Mouse (Mus musculus): ENCODE measurements around the gene Cdc27.
"Not testable (repeated sequence)": the region's sequence is repeated elsewhere in the genome, so short reads cannot be mapped to it uniquely, and the experiment has no call there.

Cdc27 gene

DNA sequence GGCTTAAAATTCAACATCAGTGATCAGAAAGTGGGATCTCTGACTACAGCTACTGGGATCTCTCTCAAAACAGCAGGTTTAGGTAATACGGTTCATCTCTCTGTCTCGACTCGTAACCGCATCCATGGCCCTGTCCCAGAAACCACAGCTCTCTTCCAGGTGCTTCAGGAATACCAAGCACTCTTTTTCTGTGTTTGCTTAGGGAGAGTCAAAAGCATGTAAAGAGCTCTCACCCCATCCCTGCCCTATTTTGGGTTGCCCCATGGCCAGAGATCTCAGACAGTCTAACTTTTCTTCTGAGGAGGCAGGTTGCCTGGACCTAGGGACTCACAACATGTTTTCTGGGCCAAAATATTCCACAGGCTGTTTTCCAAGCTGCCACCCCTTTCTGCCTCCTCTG is 17.9 kb upstream of the Cdc27 start:
- DNase-seq = no peak

DNA sequence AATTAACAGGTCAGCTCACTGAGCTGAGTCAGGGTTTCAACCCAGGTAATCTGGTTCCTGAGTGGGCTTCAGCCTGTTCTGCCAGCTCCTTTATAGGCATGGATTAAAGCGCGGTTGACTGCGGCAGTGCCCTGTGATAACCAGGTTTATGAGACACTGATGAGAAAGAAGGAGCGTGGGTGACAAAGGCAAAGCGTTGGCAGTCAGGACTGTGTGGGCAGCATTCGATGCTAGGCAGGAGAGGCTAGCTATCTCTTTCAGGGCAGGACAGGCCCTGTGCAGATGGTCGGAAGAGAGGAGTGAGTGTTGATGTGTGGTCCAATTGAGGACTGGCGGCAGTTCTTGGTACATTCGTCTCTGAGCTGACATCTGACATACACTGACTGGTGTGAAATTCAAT is 17.3 kb upstream of the Cdc27 start:
- no peak for DNase-seq

- no peak for DNase-seq
Observed at GRCm38 (mm10) chr11:104566796-104567195, 16.4 kb upstream of the Cdc27 start.

- DNase-seq = no peak
Observed at GRCm38 (mm10) chr11:104566097-104566496, 15.7 kb upstream of the Cdc27 start.

- no peak for DNase-seq
Observed at GRCm38 (mm10) chr11:104565172-104565571, 14.8 kb upstream of the Cdc27 start.

- no peak for DNase-seq
Observed at GRCm38 (mm10) chr11:104563496-104563895, 13.1 kb upstream of the Cdc27 start.

- no peak for DNase-seq
Observed at GRCm38 (mm10) chr11:104560971-104561370, 10.6 kb upstream of the Cdc27 start.

GRCm38 (mm10) chr11:104558651-104559403 is 8.4 kb upstream of the Cdc27 start:
- no peak for DNase-seq

GRCm38 (mm10) chr11:104558065-104558464 is 7.6 kb upstream of the Cdc27 start:
- DNase-seq = no peak

DNA sequence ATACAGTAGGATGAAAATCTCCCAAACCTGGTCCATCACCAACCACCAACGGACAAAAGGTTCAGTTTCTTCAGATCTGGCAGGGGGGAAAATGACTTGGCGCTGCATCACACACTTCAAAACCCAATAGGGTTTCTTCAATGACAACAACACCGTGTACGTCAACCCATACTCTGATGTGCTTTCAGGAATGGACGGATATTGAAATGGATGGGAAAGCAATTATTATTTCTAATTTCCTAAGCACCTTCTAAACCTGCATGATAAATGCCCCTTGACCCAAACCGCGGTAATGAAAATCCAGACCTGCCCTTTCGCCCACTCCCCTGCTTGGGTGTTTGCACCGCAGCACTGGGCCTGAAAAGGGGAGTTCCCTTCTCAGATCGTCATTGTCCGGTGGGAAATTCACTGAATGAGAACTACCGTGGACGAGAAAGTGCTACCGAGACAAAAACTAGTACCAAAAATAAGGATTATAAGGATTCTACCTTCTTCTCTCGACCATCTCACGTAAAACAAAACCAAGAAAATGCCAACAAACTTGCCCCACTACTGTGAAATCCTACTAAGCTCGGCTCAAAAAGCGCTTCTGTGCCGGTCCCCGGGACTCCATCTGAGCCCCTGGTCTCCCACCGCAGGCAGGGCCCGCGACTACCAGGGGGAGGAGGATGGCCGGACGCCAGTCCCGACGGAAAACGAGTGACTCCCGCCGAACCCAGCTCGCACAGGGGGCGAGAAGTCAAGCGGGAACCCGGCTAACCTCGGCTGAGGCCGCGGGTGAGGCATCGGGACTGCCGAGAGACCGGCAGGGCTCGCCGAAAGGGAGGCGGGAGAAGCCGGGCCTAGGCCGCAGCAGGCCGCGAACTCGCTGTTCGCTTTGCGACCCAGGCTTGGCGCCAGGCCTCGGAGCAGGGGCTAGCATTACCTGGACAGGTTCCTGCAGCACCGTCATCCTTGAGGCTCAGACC is 698 bp downstream of the Cdc27 start:
- DNase-seq = peak; percentile 51 to 52

GRCm38 (mm10) chr11:104547502-104547901 is 2.9 kb downstream of the Cdc27 start:
- no peak for DNase-seq

- DNase-seq = no peak
Observed at GRCm38 (mm10) chr11:104544507-104544906, 5.9 kb downstream of the Cdc27 start.

GRCm38 (mm10) chr11:104543337-104543736 is 7.1 kb downstream of the Cdc27 start:
- not testable (repeated sequence) for DNase-seq

GRCm38 (mm10) chr11:104539811-104540210 is 10.6 kb downstream of the Cdc27 start:
- no peak for DNase-seq

DNA sequence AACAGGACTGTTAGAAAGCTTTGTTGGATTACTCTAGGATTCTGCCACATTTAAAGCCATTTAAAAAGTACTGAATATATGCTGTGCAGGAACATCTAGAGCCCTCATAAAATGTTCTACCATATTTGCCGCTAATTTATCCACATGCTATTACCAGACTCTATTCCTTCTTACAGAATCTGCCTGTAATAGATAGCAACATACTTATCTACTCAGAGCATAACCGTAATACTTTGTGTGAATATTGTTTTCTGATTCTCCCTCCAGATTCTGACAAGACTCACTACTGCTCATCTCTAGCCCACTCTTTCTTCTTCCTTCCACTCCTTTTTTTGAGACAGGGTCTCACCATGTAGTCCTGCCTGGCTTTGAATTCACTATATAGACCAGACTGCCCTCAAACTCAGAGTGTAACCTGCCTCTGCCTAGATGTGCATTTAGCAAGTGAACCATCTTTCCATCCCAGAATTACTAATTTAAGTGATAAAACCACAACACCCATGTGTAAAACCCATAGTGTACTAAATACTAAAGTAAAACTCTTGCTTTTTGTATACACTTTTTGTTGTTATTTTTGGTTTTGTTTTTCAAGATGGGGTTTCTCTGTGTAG is 12.4 kb downstream of the Cdc27 start:
- no peak for DNase-seq

GRCm38 (mm10) chr11:104536843-104537242 is 13.6 kb downstream of the Cdc27 start:
- DNase-seq = no peak

DNA sequence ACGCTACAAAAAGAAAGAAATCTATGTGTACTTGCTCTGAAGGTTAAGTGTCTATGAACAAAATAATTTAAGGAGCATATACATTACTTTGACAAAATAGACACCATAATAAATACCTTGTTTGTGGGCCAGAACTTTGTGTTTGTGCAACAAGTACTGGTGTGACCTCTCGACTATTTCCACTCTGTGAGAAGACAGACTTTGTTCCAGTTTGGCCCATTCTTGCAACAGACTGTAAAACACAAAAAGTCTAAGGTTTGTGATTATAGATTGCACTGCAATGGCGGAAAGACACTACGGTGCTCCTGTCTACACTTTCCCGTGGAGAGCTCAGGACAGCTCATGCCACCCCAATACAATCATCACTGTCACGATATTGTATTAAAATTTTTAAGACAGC is 24.5 kb downstream of the Cdc27 start:
- no peak for DNase-seq

- no peak for DNase-seq
Observed at GRCm38 (mm10) chr11:104512436-104512835, 38.0 kb downstream of the Cdc27 start.

- DNase-seq = peak; percentile 46 to 47
Observed at GRCm38 (mm10) chr11:104510606-104511005, 39.8 kb downstream of the Cdc27 start.

DNA sequence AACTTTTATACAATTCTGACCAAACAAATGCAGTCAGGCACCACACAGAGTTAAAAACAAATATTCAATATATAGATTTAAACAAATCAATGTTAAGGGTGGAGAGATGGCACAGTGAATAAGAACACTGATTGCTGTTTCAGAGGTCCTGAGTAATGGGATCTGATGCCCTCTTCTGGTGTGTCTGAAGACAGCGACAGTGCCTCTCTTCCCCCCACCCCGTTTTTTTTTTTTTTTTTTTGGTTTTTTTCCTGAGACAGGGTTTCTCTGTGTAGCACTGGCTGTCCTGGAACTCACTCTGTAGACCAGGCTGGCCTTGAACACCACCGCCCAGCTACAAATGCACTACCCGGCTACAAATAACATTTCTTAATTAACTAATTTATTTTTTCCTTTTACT is 42.0 kb downstream of the Cdc27 start:
- no peak for DNase-seq

DNA sequence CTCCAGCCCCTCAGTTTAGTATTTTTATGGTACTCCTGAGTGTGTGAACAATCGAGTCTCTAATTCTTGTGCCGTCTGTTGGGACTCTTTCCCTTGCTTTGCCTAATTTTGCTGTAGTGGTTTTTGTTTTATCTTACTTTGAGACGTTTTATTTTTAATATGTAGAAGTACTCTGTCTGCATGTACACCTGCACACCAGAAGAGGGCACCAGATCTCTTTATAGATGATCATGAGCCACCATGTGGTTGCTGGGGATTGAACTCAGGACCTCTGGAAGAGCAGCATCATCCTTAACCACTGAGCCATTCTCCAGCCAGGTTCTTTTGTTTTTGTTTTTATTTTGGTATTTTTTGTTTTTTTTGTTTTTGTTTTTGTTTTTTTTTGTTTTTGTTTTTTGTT is 62.1 kb downstream of the Cdc27 start:
- DNase-seq = no peak

DNA sequence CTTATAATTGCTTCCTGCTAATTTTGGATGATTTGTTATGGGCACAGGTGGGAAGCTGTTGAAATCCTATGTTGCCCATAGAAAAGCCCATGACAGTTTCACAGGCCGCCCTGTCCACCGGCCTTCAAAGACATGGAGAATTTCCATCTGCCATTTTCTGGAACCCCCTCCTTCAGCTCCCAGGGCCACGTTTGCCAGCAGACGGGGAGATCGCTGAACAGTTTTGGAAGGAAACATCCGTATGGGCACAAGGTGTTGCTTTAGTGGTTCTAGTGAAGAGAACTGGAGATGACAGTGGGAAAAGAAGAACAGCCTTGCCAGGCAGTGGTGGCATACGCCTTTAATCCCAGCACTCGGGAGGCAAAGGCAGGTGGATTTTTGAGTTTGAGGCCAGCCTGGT is 68.4 kb downstream of the Cdc27 start:
- no peak for DNase-seq

DNA sequence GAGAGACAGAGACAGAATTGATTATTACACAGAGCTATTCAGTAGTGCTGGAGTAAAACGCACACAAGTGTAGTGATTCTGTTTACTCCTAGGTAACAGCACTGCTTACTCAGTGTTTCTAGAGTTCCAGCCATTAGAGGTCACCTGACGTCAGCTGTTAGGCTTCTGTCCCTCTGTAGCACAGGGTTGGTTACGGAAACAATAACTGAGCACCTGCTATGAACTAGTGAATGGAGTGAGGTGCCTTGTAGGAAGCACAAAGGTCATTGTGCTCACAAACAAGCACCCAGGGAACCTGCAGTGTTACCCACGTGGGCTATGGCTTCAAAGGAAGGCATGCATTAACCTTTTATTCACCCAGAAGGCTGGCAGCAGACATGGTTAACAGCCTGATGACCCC is 70.9 kb downstream of the Cdc27 start:
- DNase-seq = no peak

All from B cell, adult 2 months (primary cell).